Mouse (Mus musculus) neural tube, embryonic 11.5 days (tissue): ENCODE results near the gene Fcgrt. TPM values are rescaled to one million over a fixed set of nuclear protein-coding genes. Genes with fewer than 3 reads are reported as not detected.

Experiments
- ATAC-seq: fragments of 200-750 bp; cut with Nextera tagmentation; 2 replicates; pipeline ENCODE4 v1.8.0; 2017; ENCODE audit warnings: moderate number of reproducible peaks, mild to moderate bottlenecking, moderate TSS enrichment, moderate library complexity; ENCODE audit not compliant: insufficient read depth, low FRiP score, low TSS enrichment
- DNase-seq: peaks from one replicate; pipeline ENCODE4 v3.0.0-alpha.2; 2015; ENCODE audit warnings: low spot score
- H3K27ac ChIP-seq: fragments of 300-500 bp; sonication (generic); 2 replicates; pipeline ENCODE4 v1.5.1; 2014; ENCODE audit warnings: low read depth, mild to moderate bottlenecking, low read length
- H3K27me3 ChIP-seq: fragments of 300-500 bp; sonication (generic); 2 replicates; pipeline ENCODE4 v1.6.1; 2014; ENCODE audit warnings: mild to moderate bottlenecking, low read length, mixed read lengths; ENCODE audit not compliant: control insufficient read depth, insufficient read depth
- H3K36me3 ChIP-seq: fragments of 300-500 bp; sonication (generic); 2 replicates; pipeline ENCODE4 v1.6.1; 2014; ENCODE audit warnings: mild to moderate bottlenecking, low read length, moderate library complexity, mixed read lengths; ENCODE audit not compliant: control insufficient read depth, insufficient read depth
- H3K4me1 ChIP-seq: fragments of 300-500 bp; sonication (generic); 2 replicates; pipeline ENCODE4 v1.6.1; 2014; ENCODE audit warnings: low read length, mixed read lengths; ENCODE audit not compliant: control insufficient read depth, insufficient read depth
- H3K4me2 ChIP-seq: fragments of 300-500 bp; sonication (generic); 2 replicates; pipeline ENCODE4 v1.6.1; 2014; ENCODE audit warnings: low read depth, mild to moderate bottlenecking, moderate library complexity
- H3K4me3 ChIP-seq: fragments of 300-500 bp; sonication (generic); 2 replicates; pipeline ENCODE4 v1.5.1; 2014; ENCODE audit warnings: low read depth, low read length
- H3K9ac ChIP-seq: fragments of 300-500 bp; sonication (generic); 2 replicates; pipeline ENCODE4 v1.6.1; 2014; ENCODE audit warnings: mild to moderate bottlenecking, low read length
- H3K9me3 ChIP-seq: fragments of 300-500 bp; sonication (generic); 2 replicates; pipeline ENCODE4 v1.6.1; 2016; ENCODE audit warnings: low read length; ENCODE audit not compliant: control insufficient read depth
- WGBS: fragments of 180-500 bp; shearing (Covaris S2); extraction: QIAGEN DNeasy Blood & Tissue Kit; methylation state at CpG from one replicate; pipeline ENCODE4 v1.1.7; 2014; 5-methylcytosine and 5-hydroxymethylcytosine counted together
- microRNA counts: library from miRNA; unstranded; fragments of <30 nt; microRNA quantifications from one replicate; lab custom pipeline; 2015
- microRNA-seq: library from miRNA; unstranded; fragments of <30 nt; microRNA quantifications from one replicate; pipeline ENCODE4, GENCODE M21; 2016
- polyA plus RNA-seq: library from polyadenylated mRNA; unstranded; fragments of >200 nt; fragmentation: Nextera tagmentation; extraction: Ambion mirVana; gene quantifications from 2 replicates; pipeline ENCODE4 v1.2.1, GENCODE M21; 2014

The Fcgrt gene
- polyA plus RNA-seq, 1 experiment from 2014 or later = 12.8 TPM

GRCm38 (mm10) chr7:45047491-45047890, 56.2 kb downstream of the Fcgrt start:
- DNase-seq (no peak), ATAC-seq (no peak)
- no peaks in the 10 kb centered on the region for H3K27me3 ChIP-seq
- no peak overlapping the region for H3K27ac ChIP-seq
- WGBS = 98% methylated on average over 14 of the region's 14 CpGs
- no peak overlapping the region for H3K9ac ChIP-seq
- peaks cover 59% of the 10 kb centered on the region for H3K36me3 ChIP-seq
- no peaks in the 10 kb centered on the region for H3K9me3 ChIP-seq
- no peak overlapping the region for H3K4me2 ChIP-seq
- H3K4me3 ChIP-seq = no peak overlapping the region
- H3K4me1 ChIP-seq = peaks cover 10% of the 10 kb centered on the region

DNA sequence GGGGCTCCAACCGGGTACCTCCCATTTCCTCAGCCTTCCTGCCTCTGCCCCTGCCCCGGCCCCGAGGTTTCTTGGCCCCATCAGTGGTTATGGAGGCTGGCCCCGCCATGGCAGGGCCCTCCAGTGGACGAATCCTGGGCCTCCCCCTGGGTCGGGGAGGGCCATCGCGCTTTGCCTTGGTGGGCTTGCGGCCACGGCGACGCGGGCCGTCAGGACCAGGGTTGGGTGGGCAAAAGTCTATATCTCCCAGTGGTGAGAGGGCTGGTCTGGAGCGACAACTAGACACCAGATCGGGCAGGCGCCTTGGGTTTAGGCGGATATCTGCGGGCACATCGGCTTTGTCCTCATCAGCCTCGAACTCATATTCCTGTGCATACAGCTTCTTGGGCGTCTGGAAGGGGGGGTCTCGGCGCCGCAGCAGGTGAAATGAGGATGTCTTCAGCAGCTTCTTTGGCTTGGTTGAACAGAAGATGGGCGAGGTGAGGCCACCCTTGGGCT, 56.7 kb downstream of the Fcgrt start:
- Histone ChIP-seq H3K36me3 (peaks cover 62% of the 10 kb centered on the region), H3K27me3 (no peaks in the 10 kb centered on the region), H3K9me3 (no peaks in the 10 kb centered on the region), H3K4me1 (peaks cover 10% of the 10 kb centered on the region), H3K4me3 (no peak overlapping the region), H3K27ac (no peak overlapping the region), H3K4me2 (no peak overlapping the region), H3K9ac (no peak overlapping the region)
- WGBS = 94% methylated on average over 26 of the region's 26 CpGs
- DNase-seq (no peak), ATAC-seq (no peak)

GRCm38 (mm10) chr7:45045741-45046140, 57.9 kb downstream of the Fcgrt start:
- WGBS = 97% methylated on average over 22 of the region's 22 CpGs

DNA sequence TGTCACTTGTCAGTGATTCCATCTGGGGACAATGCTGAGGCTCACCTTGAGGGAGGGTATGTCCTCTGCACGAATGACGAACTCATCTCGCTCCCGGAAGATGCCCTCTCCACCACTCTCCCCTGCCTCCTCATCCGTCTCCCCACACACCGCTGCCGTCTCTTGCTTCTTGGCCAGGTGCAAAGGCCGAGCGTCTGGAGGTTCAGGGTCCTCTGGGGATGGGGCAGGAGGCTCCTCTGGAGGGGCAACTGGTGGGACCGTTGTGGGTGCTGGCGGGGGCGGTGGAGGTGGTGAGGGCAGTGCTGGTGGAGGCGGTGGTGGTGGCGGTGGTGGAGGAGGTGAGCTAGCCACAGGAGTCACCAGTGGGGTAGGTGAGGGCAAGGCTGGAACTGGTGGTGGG, 60.3 kb downstream of the Fcgrt start:
- H3K4me1 ChIP-seq = no peaks in the 10 kb centered on the region
- DNase-seq (no peak), ATAC-seq (no peak)
- no peaks in the 10 kb centered on the region for H3K9me3 ChIP-seq
- H3K27me3 ChIP-seq = no peaks in the 10 kb centered on the region
- H3K9ac ChIP-seq = no peak overlapping the region
- no peak overlapping the region for H3K4me2 ChIP-seq
- 95% methylated on average over 14 of the region's 14 CpGs for WGBS
- no peak overlapping the region for H3K27ac ChIP-seq
- H3K4me3 ChIP-seq = no peak overlapping the region
- peaks cover 63% of the 10 kb centered on the region for H3K36me3 ChIP-seq

More at GRCm38 (mm10) chr7:45045741-45046140, 57.9 kb downstream of the Fcgrt start:
- no peak overlapping the region for H3K4me2 ChIP-seq
- ATAC-seq (no peak), DNase-seq (no peak)
- 0 out of 2 replicates have a peak, but pooled peaks cover 3% of the 10 kb centered on the region for H3K4me1 ChIP-seq
- H3K4me3 ChIP-seq = no peak overlapping the region
- no peaks in the 10 kb centered on the region for H3K27me3 ChIP-seq
- no peak overlapping the region for H3K9ac ChIP-seq
- peaks cover 69% of the 10 kb centered on the region for H3K36me3 ChIP-seq
- H3K27ac ChIP-seq = no peak overlapping the region
- H3K9me3 ChIP-seq = no peaks in the 10 kb centered on the region

MicroRNAs encoded within 50 kb of the gene (microRNA counts, 519-probe panel; counts per million panel counts)
- microRNA mmu-miR-150 (lab: Ali Mortazavi, UCI) = 171 counts per million, percentile 57 among the panel's probes with 10 or more counts

Small RNAs within 50 kb of the gene (microRNA-seq; reads per million reads assigned to microRNA genes)
- gene Mir150 (9.9 reads per million, percentile 22 among the genes with 10 or more reads in this experiment), gene Mir5121 (10.7 reads per million, percentile 23 among the genes with 10 or more reads in this experiment)

Other genes starting within 250 kb of the Fcgrt start
- 30.2 and 30.6 TPM in 2 replicates for gene Pnkp, start 246.7 kb downstream of the Fcgrt start, polyA plus RNA-seq
- gene Ptov1, start 234.1 kb downstream of the Fcgrt start, polyA plus RNA-seq = 418 and 419 TPM in 2 replicates
- 87.7 and 93.1 TPM in 2 replicates for gene Med25, start 211.1 kb downstream of the Fcgrt start, polyA plus RNA-seq
- gene Fuz, start 207.8 kb downstream of the Fcgrt start, polyA plus RNA-seq = 18.7 and 20.0 TPM in 2 replicates
- 92.5 and 95.0 TPM in 2 replicates for gene Ap2a1, start 174.4 kb downstream of the Fcgrt start, polyA plus RNA-seq
- 0.27 TPM in 1 of 2 replicates, not detected in the other for gene Tsks, start 160.6 kb downstream of the Fcgrt start, polyA plus RNA-seq
- 22.0 and 25.2 TPM in 2 replicates for gene Cpt1c, start 129.0 kb downstream of the Fcgrt start, polyA plus RNA-seq
- 304 and 319 TPM in 2 replicates for gene Prmt1, start 117.3 kb downstream of the Fcgrt start, polyA plus RNA-seq
- 67.1 and 72.3 TPM in 2 replicates for gene Irf3, start 106.2 kb downstream of the Fcgrt start, polyA plus RNA-seq
- gene Bcl2l12, start 105.1 kb downstream of the Fcgrt start, polyA plus RNA-seq = 51.6 and 52.9 TPM in 2 replicates
- gene Scaf1, start 87.5 kb downstream of the Fcgrt start, polyA plus RNA-seq = 54.7 and 57.6 TPM in 2 replicates
- gene Rras, start 85.9 kb downstream of the Fcgrt start, polyA plus RNA-seq = 17.7 and 20.0 TPM in 2 replicates
- gene Prr12, start 51.0 kb downstream of the Fcgrt start, polyA plus RNA-seq = 12.9 and 13.2 TPM in 2 replicates
- gene Nosip, start 41.4 kb downstream of the Fcgrt start, polyA plus RNA-seq = 59.3 and 65.1 TPM in 2 replicates
- gene Prrg2, start 41.2 kb downstream of the Fcgrt start, polyA plus RNA-seq = 14.8 and 16.2 TPM in 2 replicates
- 142 and 151 TPM in 2 replicates for gene Rcn3, start 11.6 kb downstream of the Fcgrt start, polyA plus RNA-seq
- gene Rps11, start 20.6 kb upstream of the Fcgrt start, polyA plus RNA-seq = 1,454 and 1,462 TPM in 2 replicates
- gene Rpl13a, start 24.9 kb upstream of the Fcgrt start, polyA plus RNA-seq = 1,071 and 1,190 TPM in 2 replicates
- 0.21 and 0.30 TPM in 2 replicates for gene Gm45713, start 32.4 kb upstream of the Fcgrt start, polyA plus RNA-seq
- gene Flt3l, start 32.6 kb upstream of the Fcgrt start, polyA plus RNA-seq = 0.76 and 0.85 TPM in 2 replicates
- 98.4 and 108 TPM in 2 replicates for gene Pih1d1, start 50.5 kb upstream of the Fcgrt start, polyA plus RNA-seq
- gene Aldh16a1, start 50.7 kb upstream of the Fcgrt start, polyA plus RNA-seq = 34.2 and 37.6 TPM in 2 replicates
- 2.3 and 3.6 TPM in 2 replicates for gene Slc17a7, start 60.1 kb upstream of the Fcgrt start, polyA plus RNA-seq
- not detected in 2 replicates for gene Gfy, start 75.7 kb upstream of the Fcgrt start, polyA plus RNA-seq
- gene Pth2, start 77.1 kb upstream of the Fcgrt start, polyA plus RNA-seq = not detected in 2 replicates
- gene Ccdc155, start 101.0 kb upstream of the Fcgrt start, polyA plus RNA-seq = 0.27 and 0.47 TPM in 2 replicates
- gene Dkkl1, start 108.3 kb upstream of the Fcgrt start, polyA plus RNA-seq = 3.1 and 5.2 TPM in 2 replicates
- 247 and 252 TPM in 2 replicates for gene Tead2, start 111.9 kb upstream of the Fcgrt start, polyA plus RNA-seq
- gene Cd37, start 135.3 kb upstream of the Fcgrt start, polyA plus RNA-seq = 0.74 and 0.76 TPM in 2 replicates
- 0.11 TPM in 1 of 2 replicates, not detected in the other for gene Slc6a16, start 137.2 kb upstream of the Fcgrt start, polyA plus RNA-seq
- gene Slc6a21, start 173.7 kb upstream of the Fcgrt start, polyA plus RNA-seq = not detected in 2 replicates
- gene Trpm4, start 229.9 kb upstream of the Fcgrt start, polyA plus RNA-seq = 6.5 and 8.6 TPM in 2 replicates
- gene Hrc, start 231.4 kb upstream of the Fcgrt start, polyA plus RNA-seq = 0.87 and 1.1 TPM in 2 replicates